Mouse (Mus musculus) MEL (cell line): Measurements from ENCODE around the gene Oit1. TPM values are rescaled to one million over a fixed set of nuclear protein-coding genes. Genes with fewer than 3 reads are reported as not detected.

Experiments
- DNase-seq: peaks from one replicate; pipeline ENCODE4 v3.0.0; 2011; ENCODE audit warnings: low read depth, low spot score
- H3K27ac ChIP-seq: 2 replicates; pipeline ENCODE4 v1.5.1; 2012; ENCODE audit warnings: low read depth, mild to moderate bottlenecking, control low read depth, low read length, moderate library complexity; ENCODE audit not compliant: control insufficient read depth
- H3K27me3 ChIP-seq, 2 experiments: fragments of 150-350 bp in 1 of 2; sonication (generic) in 1 of 2; 2 replicates each; pipeline ENCODE4 v1.6.1; 2012; ENCODE audit warnings: low read length in 2 of 2, mild to moderate bottlenecking in 2 of 2, improper control_type of control experiment in 1 of 2, moderate library complexity in 1 of 2; ENCODE audit not compliant: insufficient read depth in 2 of 2, control insufficient read depth in 1 of 2
- H3K36me3 ChIP-seq, 2 experiments: 2 replicates each; pipeline ENCODE4 v1.6.1; 2012 to 2014; ENCODE audit warnings: low read length in 2 of 2, improper control_type of control experiment in 1 of 2, inconsistent platforms in 1 of 2, mild to moderate bottlenecking in 1 of 2; ENCODE audit not compliant: insufficient read depth in 2 of 2, control insufficient read depth in 1 of 2
- H3K4me1 ChIP-seq, 2 experiments: fragments of 150-350 bp in 1 of 2; sonication (generic) in 1 of 2; 2 replicates each; pipeline ENCODE4 v1.6.1; 2012; ENCODE audit warnings: low read length in 2 of 2, improper control_type of control experiment in 1 of 2, mild to moderate bottlenecking in 1 of 2; ENCODE audit not compliant: insufficient read depth in 2 of 2, control insufficient read depth in 1 of 2
- H3K4me3 ChIP-seq, 2 experiments: fragments of 150-350 bp in 1 of 2; sonication (generic) in 1 of 2; 2 replicates each; pipeline ENCODE4 v1.5.1; 2012; ENCODE audit warnings: low read depth in 2 of 2, low read length in 2 of 2, mild to moderate bottlenecking in 2 of 2, moderate library complexity in 2 of 2, control low read depth in 1 of 2, improper control_type of control experiment in 1 of 2; ENCODE audit not compliant: control insufficient read depth in 1 of 2, insufficient read depth in 1 of 2
- H3K79me2 ChIP-seq: 2 replicates; pipeline ENCODE4 v1.6.1; 2012; ENCODE audit warnings: mild to moderate bottlenecking, low read length, moderate library complexity; ENCODE audit not compliant: control insufficient read depth, poor library complexity, insufficient read depth
- H3K9ac ChIP-seq: 2 replicates; pipeline ENCODE4 v1.6.1; 2012; ENCODE audit warnings: low read depth, mild to moderate bottlenecking, control low read depth, low read length, moderate library complexity; ENCODE audit not compliant: control insufficient read depth, poor library complexity, severe bottlenecking
- H3K9me3 ChIP-seq: fragments of 150-350 bp; sonication (generic); replicated peaks from 2 replicates; pipeline ENCODE4 v1.6.1; 2012; ENCODE audit warnings: mild to moderate bottlenecking, low read length, improper control_type of control experiment, moderate library complexity; ENCODE audit not compliant: insufficient read depth
- BHLHE40 ChIP-seq: IDR thresholded peaks from 2 replicates; pipeline ENCODE4 v1.6.1; 2012; ENCODE audit warnings: low read depth, mild to moderate bottlenecking, inconsistent platforms, low read length, improper control_type of control experiment, borderline replicate concordance
- CHD2 ChIP-seq: IDR thresholded peaks from 2 replicates; pipeline ENCODE4 v1.6.1; 2011; ENCODE audit warnings: low read length, improper control_type of control experiment
- CTCF ChIP-seq, 3 experiments: IDR thresholded peaks in 2 of 3; conservative IDR thresholded peaks in 1 of 3; 2 replicates each; pipeline ENCODE4 v1.5.1; 2011 to 2012; ENCODE audit warnings: low read length in 3 of 3, low read depth in 2 of 3, mild to moderate bottlenecking in 2 of 3, improper control_type of control experiment in 1 of 3, inconsistent platforms in 1 of 3, mixed read lengths in 1 of 3, moderate library complexity in 1 of 3; ENCODE audit not compliant: control insufficient read depth in 1 of 3, insufficient read depth in 1 of 3, poor library complexity in 1 of 3, severe bottlenecking in 1 of 3
- EP300 ChIP-seq, 2 experiments: IDR thresholded peaks; 2 replicates each; pipeline ENCODE4 v1.6.1; 2011; ENCODE audit warnings: improper control_type of control experiment in 2 of 2, low read length in 2 of 2, low read depth in 1 of 2, mild to moderate bottlenecking in 1 of 2
- ETS1 ChIP-seq: IDR thresholded peaks from 2 replicates; pipeline ENCODE4 v1.6.1; 2012; ENCODE audit warnings: low read depth, mild to moderate bottlenecking, inconsistent platforms, low read length, improper control_type of control experiment, moderate library complexity
- GATA1 ChIP-seq: IDR thresholded peaks from 2 replicates; pipeline ENCODE4 v1.6.1; 2011; ENCODE audit warnings: low read depth, low read length, improper control_type of control experiment
- HCFC1 ChIP-seq: IDR thresholded peaks from 2 replicates; pipeline ENCODE4 v1.6.1; 2012; ENCODE audit warnings: low read depth, mild to moderate bottlenecking, inconsistent platforms, low read length, improper control_type of control experiment, moderate library complexity
- JUND ChIP-seq: IDR thresholded peaks from 2 replicates; pipeline ENCODE4 v1.6.1; 2011; ENCODE audit warnings: low read depth, mild to moderate bottlenecking, improper control_type of control experiment, low read length
- MAFK ChIP-seq: IDR thresholded peaks from 2 replicates; pipeline ENCODE4 v1.6.1; 2011; ENCODE audit warnings: low read depth, mild to moderate bottlenecking, low read length, improper control_type of control experiment, borderline replicate concordance
- MEF2A ChIP-seq: IDR thresholded peaks from 2 replicates; pipeline ENCODE4 v1.6.1; 2014; ENCODE audit warnings: low read depth, mild to moderate bottlenecking, inconsistent platforms, low read length, improper control_type of control experiment; ENCODE audit not compliant: poor library complexity, insufficient replicate concordance, severe bottlenecking; ENCODE audit errors: extremely low read depth
- MXI1 ChIP-seq: IDR thresholded peaks from 2 replicates; pipeline ENCODE4 v1.6.1; 2011; ENCODE audit warnings: mild to moderate bottlenecking, low read depth, low read length, improper control_type of control experiment
- MYC ChIP-seq: IDR thresholded peaks from 2 replicates; pipeline ENCODE4 v1.6.1; 2011; ENCODE audit warnings: low read depth, mild to moderate bottlenecking, low read length, improper control_type of control experiment, moderate library complexity
- NRF1 ChIP-seq: IDR thresholded peaks from 2 replicates; pipeline ENCODE4 v1.6.1; 2014; ENCODE audit warnings: low read depth, mild to moderate bottlenecking, inconsistent platforms, low read length, improper control_type of control experiment, moderate library complexity; ENCODE audit not compliant: poor library complexity, insufficient read depth, severe bottlenecking
- POLR2AphosphoS2 ChIP-seq: IDR thresholded peaks from 2 replicates; pipeline ENCODE4 v1.6.1; 2011; ENCODE audit warnings: low read length, improper control_type of control experiment
- POLR2AphosphoS5 ChIP-seq: IDR thresholded peaks from 2 replicates; pipeline ENCODE4 v1.6.1; 2012; ENCODE audit warnings: low read depth, borderline replicate concordance, mild to moderate bottlenecking, inconsistent platforms, low read length, moderate library complexity, mixed read lengths
- RAD21 ChIP-seq: IDR thresholded peaks from 2 replicates; pipeline ENCODE4 v1.6.1; 2011; ENCODE audit warnings: mild to moderate bottlenecking, low read depth, low read length, improper control_type of control experiment
- TAL1 ChIP-seq: IDR thresholded peaks from 2 replicates; pipeline ENCODE4 v1.6.1; 2012; ENCODE audit warnings: mild to moderate bottlenecking, inconsistent platforms, low read length, moderate library complexity, mixed read lengths
- TCF12 ChIP-seq: IDR thresholded peaks from 2 replicates; pipeline ENCODE4 v1.6.1; 2014; ENCODE audit warnings: low read depth, mild to moderate bottlenecking, inconsistent platforms, low read length, improper control_type of control experiment, moderate library complexity
- UBTF ChIP-seq: IDR thresholded peaks from 2 replicates; pipeline ENCODE4 v1.6.1; 2012; ENCODE audit warnings: low read depth, mild to moderate bottlenecking, inconsistent platforms, low read length, improper control_type of control experiment, moderate library complexity, borderline replicate concordance; ENCODE audit not compliant: insufficient read depth
- ZC3H11A ChIP-seq: IDR thresholded peaks from 2 replicates; pipeline ENCODE4 v1.6.1; 2012; ENCODE audit warnings: low read depth, mild to moderate bottlenecking, inconsistent platforms, low read length, improper control_type of control experiment
- ZKSCAN1 ChIP-seq: IDR thresholded peaks from 2 replicates; pipeline ENCODE4 v1.6.1; 2012; ENCODE audit warnings: low read depth, mild to moderate bottlenecking, inconsistent platforms, low read length, improper control_type of control experiment, moderate library complexity
- polyA plus RNA-seq, 2 experiments: library from polyadenylated mRNA; stranded (reverse) in 1 of 2; unstranded in 1 of 2; fragments of >175 nt in 1 of 2; fragments of >200 nt in 1 of 2; gene quantifications; 2 replicates each; pipeline versions ENCODE4 v1.2.1 to v1.2.4; 2012; ENCODE audit warnings: low replicate concordance in 2 of 2, low read depth in 1 of 2; ENCODE audit not compliant: insufficient read length in 2 of 2, insufficient read depth in 1 of 2, missing spikeins in 1 of 2
- total RNA-seq: library from RNA; depleted of rRNA; stranded (reverse); fragments of 300-350 nt; gene quantifications from 2 replicates; pipeline ENCODE4 v1.2.3, GENCODE M21; 2012

Oit1 gene
- total and polyA plus RNA-seq, 3 experiments = not detected

DNA sequence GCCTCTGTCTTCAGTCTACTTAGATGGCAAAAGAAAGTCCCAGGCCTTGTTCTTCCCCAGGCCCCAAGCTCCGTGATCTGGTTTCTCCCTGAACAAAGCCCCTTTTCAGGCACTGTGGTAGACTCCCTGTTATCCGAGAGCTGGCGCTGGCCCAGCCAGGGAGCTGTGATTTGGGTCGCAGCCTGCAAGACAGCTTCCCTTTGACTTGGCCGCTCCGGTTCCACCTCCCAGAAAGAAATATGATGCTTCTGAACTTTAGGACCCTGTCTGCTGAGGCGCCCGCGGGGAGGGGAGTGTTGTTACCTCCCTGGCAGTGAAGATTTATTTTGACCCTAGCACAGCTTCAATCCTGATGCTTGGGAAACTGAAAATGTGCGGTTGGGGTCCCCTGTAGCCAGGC lies 42.6 kb downstream of the Oit1 start:
- no peaks in the 10 kb centered on the region for H3K4me1 ChIP-seq
- TF ChIP-seq TCF12 = no peak
- TF ChIP-seq UBTF = no peak
- no peak for TF ChIP-seq HCFC1
- TF ChIP-seq GATA1 = no peak
- no peak for TF ChIP-seq POLR2AphosphoS2
- TF ChIP-seq MXI1 = no peak
- no peak for TF ChIP-seq ETS1
- TF ChIP-seq NRF1 = no peak
- TF ChIP-seq MAFK = no peak
- TF ChIP-seq EP300 (IDR thresholded peaks at IDR 0.05; ENCODE audit: low read depth in 1 of 2, low read length in 2 of 2) = no peak
- TF ChIP-seq, all 39 proteins: peak for 0
- H3K9ac ChIP-seq = no peak overlapping the region
- no peaks in the 10 kb centered on the region for H3K79me2 ChIP-seq
- H3K9me3 ChIP-seq = no peaks in the 10 kb centered on the region
- no peak overlapping the region for H3K4me3 ChIP-seq
- no peak overlapping the region for H3K27ac ChIP-seq
- no peak for DNase-seq
- H3K27me3 ChIP-seq = no peaks in the 10 kb centered on the region
- H3K36me3 ChIP-seq = no peaks in the 10 kb centered on the region

DNA sequence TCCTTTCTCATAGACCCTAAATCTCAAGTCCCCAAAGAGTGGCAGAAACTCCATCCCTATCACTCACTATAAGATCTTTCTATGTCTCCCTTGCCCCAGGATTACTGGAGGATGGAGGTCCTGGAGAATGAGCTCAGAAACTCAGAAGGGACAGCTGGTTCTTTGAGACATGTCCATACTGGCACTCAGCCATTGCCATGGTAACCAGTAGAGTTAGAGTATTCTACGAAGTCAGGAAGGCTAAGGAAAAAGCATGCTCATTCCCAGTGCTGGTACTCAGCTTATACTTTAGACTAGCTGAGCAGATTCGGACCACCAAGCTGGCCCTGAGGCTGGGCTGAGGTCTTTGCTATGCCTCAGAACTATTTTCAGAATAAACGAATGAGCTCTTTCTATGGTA lies 44.0 kb downstream of the Oit1 start:
- Histone ChIP-seq H3K27me3 (no peaks in the 10 kb centered on the region), H3K4me1 (no peaks in the 10 kb centered on the region), H3K27ac (no peak overlapping the region)
- TF ChIP-seq BHLHE40 = no peak
- TF ChIP-seq TAL1 = no peak
- no peak for TF ChIP-seq ZKSCAN1
- TF ChIP-seq POLR2AphosphoS5 = no peak
- no peak for TF ChIP-seq CTCF (IDR thresholded peaks at IDR 0.05 in 2 of 3, conservative IDR thresholded peaks at IDR 0.05 in 1 of 3; ENCODE audit: control insufficient read depth in 1 of 3, insufficient read depth in 1 of 3, low read depth in 2 of 3, low read length in 3 of 3, poor library complexity in 1 of 3, severe bottlenecking in 1 of 3)
- TF ChIP-seq ZC3H11A = no peak
- TF ChIP-seq NRF1 = no peak
- TF ChIP-seq UBTF = no peak
- no peak for TF ChIP-seq HCFC1
- TF ChIP-seq MEF2A = no peak
- TF ChIP-seq RAD21 = no peak
- no peak for TF ChIP-seq JUND
- TF ChIP-seq MYC = no peak
- no peak for TF ChIP-seq CHD2
- TF ChIP-seq POLR2AphosphoS2 = no peak
- TF ChIP-seq, all 39 proteins: peak for 0
- no peak overlapping the region for H3K4me3 ChIP-seq
- H3K9me3 ChIP-seq = no peaks in the 10 kb centered on the region
- no peak for DNase-seq
- no peaks in the 10 kb centered on the region for H3K36me3 ChIP-seq
- H3K9ac ChIP-seq = no peak overlapping the region
- no peaks in the 10 kb centered on the region for H3K79me2 ChIP-seq
